Mouse (Mus musculus) E14TG2a.4 (cell line): ENCODE measurements at regions not wholly inside any gene's neighbourhood (a gene's known extent, or its start where the extent isn't known, plus 50 kb on each side); places are given as distances from the start of the nearest gene placed in this dataset.

Experiments
- CTCF ChIP-seq: conservative IDR thresholded peaks from 2 replicates; pipeline ENCODE4 v1.5.1; 2014; ENCODE audit warnings: low read length
- POU5F1 ChIP-seq: IDR thresholded peaks from 2 replicates; pipeline ENCODE4 v1.6.1; 2014; ENCODE audit warnings: low read length, borderline replicate concordance

DNA sequence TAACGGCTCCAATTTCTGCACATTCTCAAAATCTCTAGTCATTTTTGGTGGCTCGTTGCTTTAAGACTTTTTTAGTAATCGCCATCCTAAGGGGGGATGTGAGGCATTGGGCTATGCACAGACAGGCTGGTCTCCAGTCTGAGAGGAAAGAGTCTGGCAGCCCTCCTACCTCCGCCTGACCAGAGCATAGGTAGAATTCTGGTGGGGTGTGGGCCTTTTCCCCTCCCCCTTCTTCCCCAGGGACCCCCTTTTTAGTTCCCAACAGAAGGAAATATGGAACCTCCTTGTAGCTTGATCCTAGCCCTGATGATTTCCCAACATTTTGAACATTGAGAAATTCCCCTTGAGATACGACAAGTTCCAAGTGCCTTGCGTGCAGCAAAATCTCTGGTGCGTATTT, 181.4 kb upstream of the Wdfy3 start:
- TF ChIP-seq POU5F1 = no peak
- no peak for TF ChIP-seq CTCF
